Mouse (Mus musculus) frontal cortex, adult (tissue): ENCODE results near the gene Rhobtb1.

ENCODE experiments used
- ATAC-seq: cut with Nextera tagmentation; 2 replicates; pipeline ENCODE4 v1.9.2; 2017; ENCODE audit warnings: mild to moderate bottlenecking, moderate library complexity, mixed read lengths; ENCODE audit not compliant: low TSS enrichment

Rhobtb1 gene

GRCm38 (mm10) chr10:69274275-69274674, 123.0 kb downstream of the Rhobtb1 start:
- no peak for ATAC-seq

- no peak for ATAC-seq
These were observed 123.5 kb downstream of the Rhobtb1 start for GRCm38 (mm10) chr10:69274705-69275104.

GRCm38 (mm10) chr10:69275811-69276775, 124.9 kb downstream of the Rhobtb1 start:
- no peak for ATAC-seq

- ATAC-seq = no peak
These were observed 125.7 kb downstream of the Rhobtb1 start for GRCm38 (mm10) chr10:69276920-69277435.

- no peak for ATAC-seq
These were observed 127.8 kb downstream of the Rhobtb1 start for GRCm38 (mm10) chr10:69278764-69279606.

- no peak for ATAC-seq
These were observed 128.4 kb downstream of the Rhobtb1 start for GRCm38 (mm10) chr10:69279607-69279978.

- ATAC-seq = no peak
These were observed 135.7 kb downstream of the Rhobtb1 start for GRCm38 (mm10) chr10:69286939-69287338.

GRCm38 (mm10) chr10:69288086-69288485, 136.9 kb downstream of the Rhobtb1 start:
- ATAC-seq = no peak

GRCm38 (mm10) chr10:69288720-69289119, 137.5 kb downstream of the Rhobtb1 start:
- ATAC-seq = no peak

- no peak for ATAC-seq
These were observed 139.5 kb downstream of the Rhobtb1 start for GRCm38 (mm10) chr10:69290736-69291135.

GRCm38 (mm10) chr10:69295919-69296318, 144.7 kb downstream of the Rhobtb1 start:
- ATAC-seq = no peak

GRCm38 (mm10) chr10:69299985-69300384, 148.8 kb downstream of the Rhobtb1 start:
- ATAC-seq = no peak

- no peak for ATAC-seq
These were observed 151.4 kb downstream of the Rhobtb1 start for GRCm38 (mm10) chr10:69302667-69303066.

- ATAC-seq = no peak
These were observed 153.6 kb downstream of the Rhobtb1 start for GRCm38 (mm10) chr10:69304819-69305218.

- ATAC-seq = no peak
These were observed 154.4 kb downstream of the Rhobtb1 start for GRCm38 (mm10) chr10:69305600-69305999.

GRCm38 (mm10) chr10:69306205-69306604, 155.0 kb downstream of the Rhobtb1 start:
- no peak for ATAC-seq

GRCm38 (mm10) chr10:69307067-69307466, 155.8 kb downstream of the Rhobtb1 start:
- ATAC-seq = peak; percentile 99

GRCm38 (mm10) chr10:69309109-69309508, 157.9 kb downstream of the Rhobtb1 start:
- ATAC-seq = no peak

GRCm38 (mm10) chr10:69311867-69312266, 160.6 kb downstream of the Rhobtb1 start:
- no peak for ATAC-seq

- ATAC-seq = no peak
These were observed 162.7 kb downstream of the Rhobtb1 start for GRCm38 (mm10) chr10:69313944-69314343.

GRCm38 (mm10) chr10:69318514-69318913, 167.3 kb downstream of the Rhobtb1 start:
- ATAC-seq = no peak
